Mouse (Mus musculus): ENCODE measurements around the gene Drosha.
"Not testable (repeated sequence)": the region's sequence is repeated elsewhere in the genome, so short reads cannot be mapped to it uniquely, and the experiment has no call there.

Drosha gene

GRCm38 (mm10) chr15:12885361-12885760 lies 60.7 kb downstream of the Drosha start:
- DNase-seq (ENCODE audit: low read depth, low spot score) = peak; percentile 67

DNA sequence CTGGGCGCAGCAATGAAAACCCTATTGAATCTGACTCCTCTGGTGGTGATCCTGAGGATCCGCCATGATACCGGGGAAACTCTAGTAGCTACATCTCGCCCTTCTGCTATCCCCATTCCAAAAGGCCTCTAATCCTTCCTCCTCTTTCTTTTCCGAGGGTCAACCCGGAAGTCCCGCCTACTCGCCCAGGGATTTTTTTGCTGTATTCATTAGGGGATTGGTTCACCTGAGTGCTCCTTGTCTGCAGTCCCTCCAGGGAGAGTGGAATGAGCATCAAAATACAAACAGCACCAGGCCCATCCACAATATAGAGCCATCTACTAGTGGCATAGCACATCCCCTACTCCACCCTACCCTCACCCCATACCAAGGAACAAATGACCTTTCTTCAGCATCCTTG lies 62.6 kb downstream of the Drosha start:
- no peak for DNase-seq (ENCODE audit: low read depth, low spot score)

- DNase-seq (ENCODE audit: low read depth, low spot score) = no peak
Measured at GRCm38 (mm10) chr15:12888312-12888711, 63.7 kb downstream of the Drosha start.

- DNase-seq (ENCODE audit: low read depth, low spot score) = peak; percentile 55
Measured at GRCm38 (mm10) chr15:12889909-12890308, 65.3 kb downstream of the Drosha start.

GRCm38 (mm10) chr15:12895426-12895825 lies 70.8 kb downstream of the Drosha start:
- DNase-seq (ENCODE audit: low read depth, low spot score) = peak; percentile 75

DNA sequence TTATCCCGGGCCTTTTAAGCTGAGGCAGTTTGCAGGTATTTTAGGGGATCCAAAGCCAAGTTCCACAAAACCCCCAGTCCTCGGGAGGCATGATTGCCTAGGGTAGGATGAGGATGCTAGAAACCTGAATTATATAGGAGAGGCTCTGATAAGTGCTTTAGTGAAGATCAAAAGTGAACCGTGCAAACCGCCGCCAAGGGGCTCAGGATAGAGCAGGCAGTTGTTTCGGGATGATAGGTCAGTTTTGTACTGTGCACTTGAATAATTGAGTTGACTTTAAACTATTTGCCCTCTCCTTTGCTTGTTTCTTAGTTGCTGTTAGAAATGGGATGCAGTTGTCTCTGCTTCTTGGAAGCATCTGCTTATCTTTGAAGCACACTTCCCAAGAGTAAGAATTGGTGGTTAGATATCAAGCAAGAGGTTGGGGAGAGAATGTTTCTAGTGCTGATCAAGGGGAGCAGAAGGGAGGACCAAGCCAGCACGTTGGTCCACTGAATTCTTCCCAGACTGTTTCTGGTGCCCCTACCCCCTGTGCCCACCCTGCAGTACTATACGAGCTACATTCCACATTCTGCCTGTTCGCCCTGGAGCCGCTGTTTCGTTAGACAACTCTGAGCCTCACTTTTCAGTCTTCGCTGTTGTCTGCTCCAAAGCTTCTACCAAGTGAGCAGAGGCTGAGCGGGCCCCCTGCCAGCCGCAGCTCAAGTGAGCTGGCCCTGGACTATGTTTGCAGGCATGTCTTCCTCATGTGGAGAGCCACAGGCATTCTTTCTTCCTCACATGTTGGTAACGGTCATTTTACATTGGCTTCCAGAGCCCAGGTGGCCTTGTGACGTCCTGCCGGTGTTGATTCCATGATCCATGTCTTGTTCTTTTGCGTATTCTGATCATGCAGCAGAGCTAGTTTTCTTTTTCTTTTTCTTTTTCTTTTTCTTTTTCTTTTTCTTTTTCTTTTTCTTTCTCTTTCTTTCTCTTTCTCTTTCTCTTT lies 71.7 kb downstream of the Drosha start:
- DNase-seq (ENCODE audit: low read depth, low spot score) = no peak

DNA sequence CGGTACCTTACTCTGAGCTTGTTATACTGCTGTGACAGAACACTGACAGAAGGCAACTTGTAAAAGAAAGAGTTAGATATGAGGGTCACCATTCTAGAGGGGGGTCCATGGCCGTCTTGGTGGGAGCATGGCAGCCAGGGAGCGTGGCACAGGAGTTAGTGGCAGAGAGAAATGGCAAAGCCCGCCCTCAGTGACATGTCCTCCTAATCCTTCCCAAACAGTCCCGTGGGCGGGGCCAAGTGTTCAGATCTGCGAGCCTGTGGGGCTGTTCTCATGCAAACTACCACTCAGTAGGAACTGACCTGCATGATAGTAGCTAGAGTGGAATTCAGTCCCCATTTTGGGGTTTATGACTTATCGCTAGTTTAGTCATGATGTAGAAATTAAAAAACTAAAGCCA lies 73.2 kb downstream of the Drosha start:
- no peak for DNase-seq (ENCODE audit: low read depth, low spot score)

DNA sequence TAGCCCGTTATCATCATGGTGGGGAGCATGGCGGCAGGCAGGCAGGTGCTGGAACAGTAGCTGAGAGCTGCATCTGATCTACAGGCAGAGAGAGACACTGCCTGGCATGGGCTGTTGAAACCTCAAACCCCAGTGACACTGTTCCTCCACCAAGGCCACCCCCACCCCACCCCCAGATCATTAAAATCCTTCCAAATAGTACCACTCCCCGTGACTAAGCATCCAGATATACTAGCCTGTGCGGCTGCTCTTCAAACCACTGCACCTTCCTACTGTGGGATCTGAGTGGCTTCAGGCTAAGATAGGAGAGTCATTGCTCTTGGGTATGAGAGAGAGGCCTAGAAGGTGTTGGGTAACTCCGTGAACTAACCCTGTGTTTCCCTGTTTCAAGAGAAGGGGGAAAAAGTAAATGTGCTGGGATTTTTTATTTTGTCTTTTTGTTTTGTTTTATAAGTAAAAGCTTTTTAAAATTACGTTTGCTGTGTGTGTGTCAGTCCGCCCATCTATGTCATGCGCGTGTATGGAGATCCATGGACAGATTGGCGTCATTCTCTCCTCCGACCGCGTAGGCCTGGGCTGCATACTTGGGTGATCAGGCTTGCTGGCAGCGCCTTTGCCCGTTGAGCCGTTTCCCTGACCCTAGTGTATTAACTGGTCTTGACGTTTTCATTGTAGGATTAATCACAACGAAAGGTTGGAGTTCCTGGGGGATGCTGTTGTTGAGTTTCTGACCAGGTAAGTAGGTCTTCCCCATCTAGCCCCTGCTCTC lies 76.0 kb downstream of the Drosha start:
- DNase-seq (ENCODE audit: low read depth, low spot score) = no peak

DNA sequence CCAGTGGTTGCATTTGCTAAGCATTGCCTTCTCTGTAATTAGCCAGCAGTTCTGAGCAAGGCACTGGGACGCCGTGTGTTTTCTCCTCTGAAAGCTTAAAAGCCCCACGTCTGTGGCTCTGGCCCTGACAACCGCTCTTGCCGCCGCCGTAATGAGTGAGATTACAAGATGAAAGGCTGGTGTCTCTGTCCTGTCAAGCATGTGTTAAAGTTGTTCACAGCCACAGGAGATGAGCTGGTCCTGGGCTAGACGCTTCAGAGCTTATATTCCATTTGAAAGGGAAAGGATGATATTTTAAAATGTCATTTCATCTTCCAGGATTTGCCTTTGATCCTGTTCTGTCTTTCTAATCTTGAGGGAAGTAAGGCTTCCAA lies 76.6 kb downstream of the Drosha start:
- DNase-seq (ENCODE audit: low read depth, low spot score) = no peak

DNA sequence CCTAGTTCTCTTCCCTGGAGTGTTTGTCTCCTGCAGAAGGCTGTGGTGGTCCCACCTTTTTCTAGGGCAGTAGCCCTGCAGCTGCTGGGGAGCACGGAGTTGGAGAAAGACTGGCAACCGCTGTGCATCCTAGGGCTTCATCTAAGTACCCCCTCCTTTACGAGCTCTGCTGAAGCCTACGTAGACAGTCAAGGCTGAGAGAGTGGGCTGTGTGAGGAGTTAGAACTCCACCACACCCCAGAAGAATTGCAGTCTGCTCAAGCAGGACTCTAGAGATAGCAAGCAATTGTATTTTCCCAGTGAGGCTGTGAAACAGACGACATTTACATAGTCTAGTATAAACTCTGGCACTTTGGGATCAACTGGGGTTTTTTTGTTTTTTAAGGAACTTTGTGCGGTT lies 79.8 kb downstream of the Drosha start:
- DNase-seq (ENCODE audit: low read depth, low spot score) = peak; percentile 63

DNA sequence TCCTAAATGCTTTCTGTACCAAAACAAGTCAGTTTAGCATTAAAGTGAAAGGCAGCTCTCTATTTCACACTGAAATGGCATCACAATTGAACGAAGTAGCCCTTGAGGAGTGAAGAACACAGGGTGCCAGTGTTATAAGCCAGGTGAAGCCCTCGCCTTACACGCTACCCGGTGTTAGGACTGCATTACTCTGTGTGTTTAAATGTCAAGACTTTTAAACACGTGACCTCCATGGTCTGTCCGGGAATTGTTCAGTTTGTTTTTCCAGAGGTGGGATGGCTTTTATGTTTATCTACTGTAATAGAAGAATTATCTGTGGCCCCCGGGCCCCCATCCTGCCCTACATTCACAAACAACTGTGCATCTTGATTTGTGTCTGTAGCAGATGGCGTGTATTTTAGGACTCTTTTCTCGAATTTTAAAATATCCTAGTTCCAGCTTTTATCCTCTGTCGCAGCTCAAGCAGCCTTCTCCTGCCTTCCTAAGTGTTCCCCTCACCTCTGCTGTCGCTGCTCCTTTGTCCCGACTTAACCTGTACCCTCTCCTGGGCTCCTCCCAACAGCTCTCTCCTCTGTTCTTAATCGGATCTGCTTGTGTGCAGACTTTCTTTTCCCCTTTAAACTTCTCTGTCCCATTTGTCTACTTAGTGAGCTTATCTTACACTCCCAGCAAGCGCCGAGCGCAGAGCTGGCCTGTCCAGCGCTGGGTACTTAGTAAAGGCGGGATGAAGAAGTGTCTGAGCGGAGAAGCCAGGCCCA lies 83.5 kb downstream of the Drosha start:
- DNase-seq (ENCODE audit: low read depth, low spot score) = peak; percentile 49

GRCm38 (mm10) chr15:12908720-12909028 lies 84.1 kb downstream of the Drosha start:
- peak; percentile 12 for DNase-seq (ENCODE audit: low read depth, low spot score)

GRCm38 (mm10) chr15:12909171-12909570 lies 84.6 kb downstream of the Drosha start:
- no peak for DNase-seq (ENCODE audit: low read depth, low spot score)

DNA sequence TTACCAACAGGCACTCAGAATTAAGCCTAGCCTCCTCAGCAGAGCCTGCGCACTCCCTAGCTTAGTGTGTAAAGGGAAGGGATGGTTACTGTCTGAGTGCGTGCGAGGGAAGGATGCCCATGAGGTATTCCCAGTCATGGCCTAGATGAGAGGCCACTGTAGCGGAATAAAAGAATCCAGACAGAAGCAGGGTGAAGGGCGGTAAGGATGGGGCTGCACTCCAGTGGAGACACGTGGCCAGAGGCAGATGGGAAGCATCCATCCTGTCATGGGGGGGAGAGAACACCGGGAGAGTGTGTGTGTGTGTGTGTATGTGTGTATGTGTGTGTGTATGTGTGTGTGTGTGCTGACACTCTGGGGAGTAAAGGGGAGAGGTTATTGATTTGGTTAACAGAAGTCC lies 86.5 kb downstream of the Drosha start:
- DNase-seq (ENCODE audit: low read depth, low spot score) = no peak

DNA sequence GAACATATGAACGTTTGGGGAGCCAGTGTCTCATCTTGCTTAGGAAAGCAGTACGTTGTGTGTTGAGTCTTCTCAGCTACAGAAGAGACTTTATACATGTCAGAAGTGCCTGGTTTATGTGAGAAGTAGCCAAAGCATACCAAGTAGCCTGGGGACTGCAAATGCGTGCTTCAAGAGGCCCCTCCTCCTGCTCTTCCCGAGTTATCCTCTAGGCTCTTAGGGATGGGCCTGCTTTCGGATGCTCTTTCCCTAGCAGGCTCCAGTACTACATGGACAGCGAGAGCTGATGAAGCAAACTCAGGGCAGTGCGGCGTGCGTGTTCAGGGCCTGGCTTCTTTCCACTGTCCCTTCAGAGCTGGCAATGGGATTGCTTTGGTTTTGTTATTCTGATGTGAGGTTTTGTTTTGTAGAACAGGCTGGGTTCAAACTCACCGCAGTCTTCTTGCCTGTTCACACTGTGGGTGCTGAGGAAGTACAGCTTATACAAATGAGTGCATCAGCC lies 91.8 kb downstream of the Drosha start:
- DNase-seq (ENCODE audit: low read depth, low spot score) = no peak

DNA sequence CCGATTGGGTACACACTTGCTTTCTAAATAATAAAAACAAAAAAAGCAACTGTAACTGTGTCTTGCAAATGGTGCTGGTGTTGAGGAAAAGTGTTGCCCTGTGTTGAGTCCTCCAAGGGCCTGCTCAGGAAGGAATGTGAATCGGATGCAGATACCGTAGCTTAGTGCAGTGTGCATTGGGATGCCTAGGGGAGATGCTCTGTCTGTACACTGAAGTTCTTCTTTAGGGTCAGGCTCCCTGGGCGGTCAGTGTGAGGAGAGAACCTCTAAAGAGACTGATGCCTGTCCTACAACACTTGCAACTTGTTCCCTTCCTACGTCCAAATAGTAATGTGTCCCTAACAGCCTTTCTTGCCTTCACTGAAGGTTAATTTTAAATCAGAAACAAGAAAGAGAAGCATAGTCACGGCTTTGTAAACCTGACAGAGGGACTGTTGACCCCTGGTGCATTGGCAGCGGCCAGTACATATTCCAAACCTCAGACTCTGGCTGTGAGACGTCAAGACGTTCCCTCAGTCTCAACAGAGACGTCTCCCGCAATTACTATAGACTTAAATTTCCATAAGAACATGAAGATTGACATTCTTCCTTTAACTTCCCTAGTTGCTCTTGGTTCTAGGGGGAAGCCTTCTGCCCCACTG lies 94.8 kb downstream of the Drosha start:
- not testable (repeated sequence) for DNase-seq (ENCODE audit: low read depth, low spot score)

- DNase-seq (ENCODE audit: low read depth, low spot score) = no peak
Measured at GRCm38 (mm10) chr15:12919967-12920870, 95.6 kb downstream of the Drosha start.

- no peak for DNase-seq (ENCODE audit: low read depth, low spot score)
Measured at GRCm38 (mm10) chr15:12921901-12922300, 97.3 kb downstream of the Drosha start.

DNA sequence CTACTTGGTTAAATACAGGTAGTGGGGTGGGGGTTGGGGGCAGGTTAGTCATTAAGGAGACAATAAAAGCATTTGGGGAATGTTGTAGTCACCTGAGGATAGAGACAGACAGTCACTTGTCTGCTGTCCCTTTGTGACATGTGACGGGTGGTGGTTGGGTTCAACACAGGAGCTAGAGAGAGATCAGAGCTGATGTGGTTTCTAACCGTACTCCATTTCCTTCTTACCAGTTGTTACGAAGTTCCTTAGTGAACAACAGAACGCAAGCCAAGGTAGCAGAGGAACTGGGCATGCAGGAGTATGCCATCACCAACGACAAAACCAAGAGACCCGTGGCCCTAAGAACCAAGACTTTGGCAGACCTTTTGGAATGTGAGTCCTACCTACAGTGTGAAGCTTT lies 99.2 kb downstream of the Drosha start:
- DNase-seq (ENCODE audit: low read depth, low spot score) = no peak

DNA sequence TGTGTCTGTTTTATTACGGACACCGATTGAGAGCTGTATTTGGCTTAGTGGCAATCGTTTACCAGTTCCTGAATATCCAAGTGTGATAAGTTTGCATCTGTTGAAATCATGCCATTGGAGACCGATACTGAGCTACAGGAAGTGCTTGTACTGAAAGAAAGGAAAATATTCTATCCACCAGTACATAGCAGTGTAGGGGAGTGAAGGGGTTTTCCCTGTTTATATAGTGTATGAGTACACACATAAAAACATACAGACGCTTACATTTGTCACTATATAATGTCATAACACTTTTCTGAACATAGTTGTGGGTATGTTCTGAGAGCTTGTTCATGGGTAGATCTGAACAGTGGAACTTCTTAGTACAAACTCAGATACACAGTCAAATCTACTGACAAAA lies 106.9 kb downstream of the Drosha start:
- DNase-seq (ENCODE audit: low read depth, low spot score) = no peak
